Mouse (Mus musculus): ENCODE measurements around the gene D130043K22Rik. TPM values are rescaled to one million over a fixed set of nuclear protein-coding genes. Genes with fewer than 3 reads are reported as not detected.
"Not testable (repeated sequence)": the region's sequence is repeated elsewhere in the genome, so short reads cannot be mapped to it uniquely, and the experiment has no call there.

Gene D130043K22Rik
- polyA plus RNA-seq, 1 experiment from 2014 or later, result 2.7 TPM

- Histone ChIP-seq H3K4me1 (replicated peaks) (no peaks in the 10 kb centered on the region), H3K9ac (replicated peaks) (no peak overlapping the region), H3K27ac (no peak overlapping the region), H3K27me3 (no peaks in the 10 kb centered on the region), H3K4me2 (replicated peaks) (no peak overlapping the region), H3K4me3 (replicated peaks) (no peak overlapping the region), H3K36me3 (peaks cover 40% of the 10 kb centered on the region), H3K9me3 (no peaks in the 10 kb centered on the region)
- ATAC-seq, result peak; percentile 85
- 79% methylated on average over 4 of the region's 4 CpGs for WGBS
Measured at GRCm38 (mm10) chr13:24816125-24817092, 28.5 kb upstream of the D130043K22Rik start.

GRCm38 (mm10) chr13:24819931-24820330 lies 25.0 kb upstream of the D130043K22Rik start:
- Histone ChIP-seq H3K9ac (replicated peaks) (no peak overlapping the region), H3K4me3 (replicated peaks) (no peak overlapping the region), H3K27ac (no peak overlapping the region), H3K4me2 (replicated peaks) (no peak overlapping the region), H3K27me3 (no peaks in the 10 kb centered on the region), H3K9me3 (no peaks in the 10 kb centered on the region), H3K4me1 (replicated peaks) (no peaks in the 10 kb centered on the region), H3K36me3 (peaks cover 13% of the 10 kb centered on the region)
- 69% methylated on average over 1 of the region's 1 CpGs for WGBS
- ATAC-seq, result no peak

- Histone ChIP-seq H3K9me3 (no peaks in the 10 kb centered on the region), H3K4me3 (replicated peaks) (no peak overlapping the region), H3K4me2 (replicated peaks) (no peak overlapping the region), H3K27ac (no peak overlapping the region), H3K36me3 (peaks cover 10% of the 10 kb centered on the region), H3K27me3 (no peaks in the 10 kb centered on the region), H3K9ac (replicated peaks) (no peak overlapping the region), H3K4me1 (replicated peaks) (no peaks in the 10 kb centered on the region)
- ATAC-seq, result no peak
- WGBS, result 89% methylated on average over 16 of the region's 16 CpGs
Measured at GRCm38 (mm10) chr13:24822663-24823343, 22.1 kb upstream of the D130043K22Rik start.

- Histone ChIP-seq H3K27me3 (no peaks in the 10 kb centered on the region), H3K9me3 (no peaks in the 10 kb centered on the region), H3K4me3 (replicated peaks) (no peak overlapping the region), H3K9ac (replicated peaks) (no peak overlapping the region), H3K4me1 (replicated peaks) (no peaks in the 10 kb centered on the region), H3K36me3 (no peaks in the 10 kb centered on the region), H3K4me2 (replicated peaks) (no peak overlapping the region), H3K27ac (no peak overlapping the region)
- ATAC-seq, result no peak
- WGBS, result 95% methylated on average over 4 of the region's 4 CpGs
Measured at GRCm38 (mm10) chr13:24824647-24825046, 20.3 kb upstream of the D130043K22Rik start.

GRCm38 (mm10) chr13:24825587-24825986 lies 19.3 kb upstream of the D130043K22Rik start:
- no peak for ATAC-seq
- 89% methylated on average over 4 of the region's 4 CpGs for WGBS
- no peak overlapping the region for H3K4me2 ChIP-seq (replicated peaks)
- H3K9ac ChIP-seq (replicated peaks), result no peak overlapping the region
- no peaks in the 10 kb centered on the region for H3K9me3 ChIP-seq
- no peak overlapping the region for H3K27ac ChIP-seq
- peaks cover 2% of the 10 kb centered on the region; the same call in 1 of the 2 replicates for H3K4me1 ChIP-seq (replicated peaks)
- no peaks in the 10 kb centered on the region for H3K27me3 ChIP-seq
- H3K4me3 ChIP-seq (replicated peaks), result no peak overlapping the region
- no peaks in the 10 kb centered on the region for H3K36me3 ChIP-seq

- Histone ChIP-seq H3K4me1 (replicated peaks) (peaks cover 5% of the 10 kb centered on the region; the same call in 1 of the 2 replicates), H3K4me3 (replicated peaks) (no peak overlapping the region), H3K9me3 (no peaks in the 10 kb centered on the region), H3K27ac (no peak overlapping the region), H3K9ac (replicated peaks) (no peak overlapping the region), H3K27me3 (no peaks in the 10 kb centered on the region), H3K4me2 (replicated peaks) (no peak overlapping the region), H3K36me3 (no peaks in the 10 kb centered on the region)
- no peak for ATAC-seq
- 83% methylated on average over 7 of the region's 7 CpGs for WGBS
Measured at GRCm38 (mm10) chr13:24826116-24826515, 18.8 kb upstream of the D130043K22Rik start.

- peak overlapping the region; percentile 25; the same call in 1 of the 2 replicates for H3K27ac ChIP-seq
Measured at GRCm38 (mm10) chr13:24830756-24831352, 14.1 kb upstream of the D130043K22Rik start.

GRCm38 (mm10) chr13:24831353-24832130 lies 13.4 kb upstream of the D130043K22Rik start, which contains the start of the genes Acot13 and Tdp2:
Gene Acot13 (minus strand): TSS chr13:24831540.
Gene Tdp2 (plus strand): TSS chr13:24831679.
- Histone ChIP-seq H3K4me1 (replicated peaks) (peaks cover 35% of the 10 kb centered on the region), H3K27me3 (no peaks in the 10 kb centered on the region), H3K27ac (peak within 1 kb of the TSS; percentile 92), H3K4me3 (replicated peaks) (peak within 1 kb of the TSS; percentile 89), H3K36me3 (no peaks in the 10 kb centered on the region), H3K9me3 (no peaks in the 10 kb centered on the region), H3K4me2 (replicated peaks) (peak within 1 kb of the TSS; percentile 71), H3K9ac (replicated peaks) (peak within 1 kb of the TSS; percentile 91)
- WGBS, result under 1% methylated on average over 78 of the region's 90 CpGs
- ATAC-seq, result peak; percentile 98

More at GRCm38 (mm10) chr13:24830756-24831352, 14.1 kb upstream of the D130043K22Rik start:
- H3K27me3 ChIP-seq, result no peaks in the 10 kb centered on the region
- peak overlapping the region; percentile 89 for H3K4me3 ChIP-seq (replicated peaks)
- 4% methylated on average over 20 of the region's 20 CpGs for WGBS
- H3K4me2 ChIP-seq (replicated peaks), result peak overlapping the region; percentile 71
- no peak for ATAC-seq
- H3K9ac ChIP-seq (replicated peaks), result peak overlapping the region; percentile 91
- no peaks in the 10 kb centered on the region for H3K9me3 ChIP-seq
- no peaks in the 10 kb centered on the region for H3K36me3 ChIP-seq
- H3K4me1 ChIP-seq (replicated peaks), result peaks cover 35% of the 10 kb centered on the region

GRCm38 (mm10) chr13:24832131-24832810 lies 12.7 kb upstream of the D130043K22Rik start:
- peaks cover 35% of the 10 kb centered on the region for H3K4me1 ChIP-seq (replicated peaks)
- WGBS, result 5% methylated on average over 21 of the region's 21 CpGs
- H3K4me3 ChIP-seq (replicated peaks), result peak overlapping the region; percentile 89
- peak overlapping the region; percentile 71 for H3K4me2 ChIP-seq (replicated peaks)
- peak overlapping the region; percentile 91 for H3K9ac ChIP-seq (replicated peaks)
- H3K36me3 ChIP-seq, result 0 out of 2 replicates have a peak, but pooled peaks cover 2% of the 10 kb centered on the region
- peak overlapping the region; percentile 92 for H3K27ac ChIP-seq
- peak; percentile 25; the same call in 1 of the 2 replicates for ATAC-seq
- no peaks in the 10 kb centered on the region for H3K27me3 ChIP-seq
- no peaks in the 10 kb centered on the region for H3K9me3 ChIP-seq

- Histone ChIP-seq H3K27ac (no peak overlapping the region), H3K9ac (replicated peaks) (peak overlapping the region; percentile 91), H3K9me3 (no peaks in the 10 kb centered on the region), H3K27me3 (no peaks in the 10 kb centered on the region), H3K4me2 (replicated peaks) (peak overlapping the region; percentile 71), H3K4me1 (replicated peaks) (peaks cover 35% of the 10 kb centered on the region), H3K36me3 (0 out of 2 replicates have a peak, but pooled peaks cover 4% of the 10 kb centered on the region), H3K4me3 (replicated peaks) (peak overlapping the region; percentile 89)
- 68% methylated on average over 2 of the region's 2 CpGs for WGBS
- no peak for ATAC-seq
Measured at GRCm38 (mm10) chr13:24832811-24833155, 12.2 kb upstream of the D130043K22Rik start.

GRCm38 (mm10) chr13:24837765-24838164 lies 7.2 kb upstream of the D130043K22Rik start:
- ATAC-seq; H3K9me3 ChIP-seq; H3K4me2 ChIP-seq (replicated peaks); H3K9ac ChIP-seq (replicated peaks); H3K4me3 ChIP-seq (replicated peaks); H3K27ac ChIP-seq; H3K27me3 ChIP-seq: not testable (repeated sequence)
- peaks cover 22% of the 10 kb centered on the region for H3K4me1 ChIP-seq (replicated peaks)
- WGBS, result 91% methylated on average over 8 of the region's 8 CpGs
- peaks cover 16% of the 10 kb centered on the region for H3K36me3 ChIP-seq
